Mouse (Mus musculus) embryonic fibroblast, embryonic 13.5 days (primary cell): Measurements from ENCODE around the gene C130050O18Rik. TPM values are rescaled to one million over a fixed set of nuclear protein-coding genes. Genes with fewer than 3 reads are reported as not detected.

Experiments
- H3K27ac ChIP-seq: 2 replicates; pipeline ENCODE4 v1.5.1; 2012; ENCODE audit warnings: low read length, control low read depth, inconsistent platforms; ENCODE audit not compliant: insufficient read depth
- H3K4me1 ChIP-seq: 2 replicates; pipeline ENCODE4 v1.6.1; 2011; ENCODE audit warnings: low read length; ENCODE audit not compliant: control insufficient read depth, insufficient read depth
- H3K4me3 ChIP-seq: 2 replicates; pipeline ENCODE4 v1.5.1; 2011; ENCODE audit warnings: mild to moderate bottlenecking, control low read depth, low read length; ENCODE audit not compliant: insufficient read depth
- CTCF ChIP-seq: IDR thresholded peaks from 2 replicates; pipeline ENCODE4 v1.5.1; 2011; ENCODE audit warnings: mild to moderate bottlenecking, control low read depth, low read length, moderate library complexity, borderline replicate concordance; ENCODE audit not compliant: insufficient read depth
- POLR2A ChIP-seq: IDR thresholded peaks from 2 replicates; pipeline ENCODE4 v1.6.1; 2011; ENCODE audit warnings: low read depth, mild to moderate bottlenecking, control low read depth, low read length, moderate library complexity
- polyA plus RNA-seq: library from polyadenylated mRNA; stranded (reverse); fragments of >200 nt; gene quantifications from 2 replicates; pipeline ENCODE4 v1.2.4, GENCODE M21; 2011; ENCODE audit warnings: low read depth; ENCODE audit not compliant: missing spikeins, insufficient read length

The C130050O18Rik gene
- polyA plus RNA-seq, 1 experiment = 0.33 TPM

GRCm38 (mm10) chr5:139423026-139423865, 18.2 kb downstream of the C130050O18Rik start, which contains the start of gene Gper1:
TSS of gene Gper1 (plus strand) at chr5:139423151.
- Histone ChIP-seq H3K27ac (no peak within 1 kb of the TSS), H3K4me1 (no peaks in the 10 kb centered on the region; the same call in 1 of the 2 replicates)

GRCm38 (mm10) chr5:139425198-139425597, 20.1 kb downstream of the C130050O18Rik start:
- H3K27ac ChIP-seq = no peak overlapping the region
- TF ChIP-seq CTCF = no peak
- no peak for TF ChIP-seq POLR2A
- H3K4me1 ChIP-seq = no peaks in the 10 kb centered on the region; the same call in 1 of the 2 replicates
- H3K4me3 ChIP-seq = no peak overlapping the region

More at GRCm38 (mm10) chr5:139423026-139423865, 18.2 kb downstream of the C130050O18Rik start, which contains the start of gene Gper1:
- H3K4me3 ChIP-seq = no peak within 1 kb of the TSS
- TF ChIP-seq CTCF (no peak), POLR2A (no peak)

GRCm38 (mm10) chr5:139427001-139427400, 21.9 kb downstream of the C130050O18Rik start:
- Histone ChIP-seq H3K4me3 (no peak overlapping the region), H3K27ac (no peak overlapping the region), H3K4me1 (no peaks in the 10 kb centered on the region; the same call in 1 of the 2 replicates)
- TF ChIP-seq CTCF (no peak), POLR2A (no peak)

GRCm38 (mm10) chr5:139427989-139428388, 22.9 kb downstream of the C130050O18Rik start:
- Histone ChIP-seq H3K4me1 (no peaks in the 10 kb centered on the region; the same call in 1 of the 2 replicates), H3K27ac (no peak overlapping the region), H3K4me3 (no peak overlapping the region)
- TF ChIP-seq POLR2A = no peak
- TF ChIP-seq CTCF = no peak

GRCm38 (mm10) chr5:139429818-139430341, 24.8 kb downstream of the C130050O18Rik start:
- no peaks in the 10 kb centered on the region for H3K4me1 ChIP-seq
- H3K27ac ChIP-seq = no peak overlapping the region
- no peak overlapping the region for H3K4me3 ChIP-seq
- TF ChIP-seq CTCF = no peak
- TF ChIP-seq POLR2A = no peak

GRCm38 (mm10) chr5:139432333-139432732, 27.3 kb downstream of the C130050O18Rik start:
- TF ChIP-seq CTCF (no peak), POLR2A (no peak)
- no peaks in the 10 kb centered on the region for H3K4me1 ChIP-seq

GRCm38 (mm10) chr5:139432747-139433508, 27.8 kb downstream of the C130050O18Rik start:
- Histone ChIP-seq H3K4me1 (no peaks in the 10 kb centered on the region), H3K4me3 (no peak overlapping the region), H3K27ac (no peak overlapping the region)
- no peak for TF ChIP-seq POLR2A
- no peak for TF ChIP-seq CTCF

More at GRCm38 (mm10) chr5:139432333-139432732, 27.3 kb downstream of the C130050O18Rik start:
- Histone ChIP-seq H3K27ac (no peak overlapping the region), H3K4me3 (no peak overlapping the region)

- no peak for TF ChIP-seq CTCF
- no peak for TF ChIP-seq POLR2A
- no peak overlapping the region for H3K4me3 ChIP-seq
- no peak overlapping the region for H3K27ac ChIP-seq
- H3K4me1 ChIP-seq = no peaks in the 10 kb centered on the region; the same call in 1 of the 2 replicates
Measured at GRCm38 (mm10) chr5:139433842-139434568, 28.9 kb downstream of the C130050O18Rik start.

GRCm38 (mm10) chr5:139434940-139435339, 29.9 kb downstream of the C130050O18Rik start:
- Histone ChIP-seq H3K4me3 (no peak overlapping the region), H3K27ac (no peak overlapping the region), H3K4me1 (no peaks in the 10 kb centered on the region; the same call in 1 of the 2 replicates)
- TF ChIP-seq POLR2A (no peak), CTCF (no peak)

- TF ChIP-seq CTCF = no peak
- no peak for TF ChIP-seq POLR2A
- Histone ChIP-seq H3K4me3 (no peak overlapping the region), H3K4me1 (peaks cover 3% of the 10 kb centered on the region), H3K27ac (no peak overlapping the region)
Measured at GRCm38 (mm10) chr5:139437769-139438168, 32.7 kb downstream of the C130050O18Rik start.
